Mouse (Mus musculus): ENCODE data around the gene Rab40c.

DNA sequence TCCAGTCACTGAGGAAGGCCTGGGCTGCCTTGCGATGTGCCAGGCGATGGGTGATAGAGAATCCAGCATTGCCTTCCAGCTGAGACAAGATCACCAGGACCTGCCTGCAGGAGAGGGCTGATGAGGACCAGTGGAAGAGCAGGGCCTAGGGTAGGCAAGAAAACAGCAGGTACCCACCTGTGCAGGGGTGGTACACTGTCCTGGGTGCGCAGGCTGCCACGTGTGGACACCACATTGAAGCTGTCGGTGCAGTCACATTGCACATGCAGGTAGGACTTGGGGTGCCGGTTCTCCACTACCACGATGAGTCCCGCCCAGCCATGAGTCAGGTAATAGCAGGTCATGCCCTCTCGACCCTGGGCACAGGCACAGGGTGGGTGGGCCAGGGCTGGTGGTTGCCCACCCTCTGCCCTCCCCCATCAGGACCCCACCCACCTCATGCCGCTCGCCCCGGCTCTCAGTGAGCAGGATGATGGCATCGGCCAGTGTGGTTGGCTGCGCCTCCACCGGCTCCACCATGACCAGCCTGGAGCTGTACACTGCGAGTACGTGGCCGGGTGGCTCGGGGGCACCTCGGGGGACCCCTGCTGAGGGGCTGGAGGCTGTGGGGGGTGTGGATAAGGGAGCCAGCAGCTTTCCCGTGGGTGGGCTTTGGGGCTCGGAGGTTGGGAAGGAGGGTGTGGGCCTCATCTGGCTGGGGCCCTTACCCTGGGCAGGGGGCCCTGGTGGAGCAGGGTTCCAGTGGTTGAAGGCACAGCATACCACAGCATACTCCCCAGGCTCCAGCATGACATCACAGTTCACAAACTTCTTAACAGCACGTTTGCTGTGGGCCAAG lies 40.3 kb upstream of the Rab40c start:
- TF ChIP-seq CTCF (IDR thresholded peaks at IDR 0.05; ENCODE audit: borderline replicate concordance, insufficient read depth, low read depth, low read length) = no peak
- TF ChIP-seq POLR2A (IDR thresholded peaks at IDR 0.05; ENCODE audit: borderline replicate concordance, insufficient read depth, low read length) = no peak
